Mouse (Mus musculus): ENCODE measurements around the gene Ttc28.

DNA sequence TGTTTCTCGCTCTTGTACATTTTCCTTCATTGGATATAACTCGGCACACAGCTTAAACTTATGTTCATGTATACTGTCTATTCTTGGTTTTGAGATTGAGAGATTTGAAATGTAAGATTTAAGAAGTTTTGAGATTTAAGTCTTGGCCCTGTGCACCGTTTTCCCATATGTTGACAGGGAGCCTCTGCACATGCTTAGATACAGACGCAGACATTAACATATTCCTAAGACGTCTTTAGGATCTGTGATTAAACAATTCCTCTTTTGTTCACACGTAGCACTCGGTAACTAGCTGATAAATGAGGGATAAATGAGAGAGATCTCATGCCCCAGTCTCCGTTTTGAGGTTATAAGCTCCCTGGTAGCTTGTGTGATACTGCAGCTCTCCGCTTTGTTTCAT, 174.8 kb downstream of the Ttc28 start:
- no peak for TF ChIP-seq GATA1 (IDR thresholded peaks at IDR 0.05; ENCODE audit: borderline replicate concordance, low read length)
- no peak for TF ChIP-seq FLI1 (IDR thresholded peaks at IDR 0.05; ENCODE audit: low read length)
